Mouse (Mus musculus) midbrain, postnatal 0 days (tissue): ENCODE data around the gene Tardbp. TPM values are rescaled to one million over a fixed set of nuclear protein-coding genes. Genes with fewer than 3 reads are reported as not detected.

Source experiments
- ATAC-seq: fragments of 200-750 bp; cut with Nextera tagmentation; 2 replicates; pipeline ENCODE4 v1.8.0; 2017; ENCODE audit warnings: moderate number of reproducible peaks, mild to moderate bottlenecking, moderate TSS enrichment, moderate library complexity; ENCODE audit not compliant: low FRiP score
- DNase-seq: peaks from one replicate; pipeline ENCODE4 v3.0.0-alpha.2; 2015; ENCODE audit warnings: low spot score
- H3K27ac ChIP-seq: fragments of 300-500 bp; sonication (generic); 2 replicates; pipeline ENCODE4 v1.5.1; 2014; ENCODE audit warnings: low read depth, mild to moderate bottlenecking, low read length, mixed read lengths
- H3K27me3 ChIP-seq: fragments of 300-500 bp; sonication (generic); 2 replicates; pipeline ENCODE4 v1.6.1; 2014; ENCODE audit warnings: low read length, control low read depth, mixed read lengths; ENCODE audit not compliant: insufficient read depth
- H3K36me3 ChIP-seq: fragments of 300-500 bp; sonication (generic); 2 replicates; pipeline ENCODE4 v1.6.1; 2014; ENCODE audit warnings: low read length, control low read depth, mixed read lengths; ENCODE audit not compliant: insufficient read depth
- H3K4me1 ChIP-seq: fragments of 300-500 bp; sonication (generic); 2 replicates; pipeline ENCODE4 v1.6.1; 2014; ENCODE audit warnings: mild to moderate bottlenecking, control low read depth, antibody characterized with exemption, low read length, mixed read lengths; ENCODE audit not compliant: insufficient read depth
- H3K4me2 ChIP-seq: fragments of 300-500 bp; sonication (generic); 2 replicates; pipeline ENCODE4 v1.6.1; 2014; ENCODE audit warnings: low read depth, mild to moderate bottlenecking, low read length, mixed read lengths; ENCODE audit not compliant: poor library complexity, severe bottlenecking
- H3K4me3 ChIP-seq: fragments of 300-500 bp; sonication (generic); 2 replicates; pipeline ENCODE4 v1.5.1; 2014; ENCODE audit warnings: low read depth, mild to moderate bottlenecking, low read length, moderate library complexity
- H3K9ac ChIP-seq: fragments of 300-500 bp; sonication (generic); replicated peaks from 2 replicates; pipeline ENCODE4 v1.6.1; 2014; ENCODE audit warnings: mild to moderate bottlenecking, low read length, moderate library complexity, mixed read lengths; ENCODE audit not compliant: poor library complexity, severe bottlenecking
- H3K9me3 ChIP-seq: fragments of 300-500 bp; sonication (generic); 2 replicates; pipeline ENCODE4 v1.6.1; 2016; ENCODE audit warnings: low read length, control low read depth
- CTCF ChIP-seq: IDR thresholded peaks from 2 replicates; pipeline ENCODE4 v1.5.1; 2016; ENCODE audit warnings: antibody characterized with exemption, mild to moderate bottlenecking
- WGBS: fragments of 180-500 bp; shearing (Covaris S2); extraction: QIAGEN DNeasy Blood & Tissue Kit; methylation state at CpG from one replicate; pipeline ENCODE4 v1.1.7; 2014; 5-methylcytosine and 5-hydroxymethylcytosine counted together
- polyA plus RNA-seq: library from polyadenylated mRNA; unstranded; fragments of >200 nt; fragmentation: Nextera tagmentation; extraction: Ambion mirVana; gene quantifications from 2 replicates; pipeline ENCODE4 v1.2.1, GENCODE M21; 2015
- total RNA-seq: library from RNA; depleted of rRNA; stranded (reverse); fragments of >200 nt; gene quantifications from 2 replicates; pipeline ENCODE4 v1.2.3, GENCODE M21; 2014

The Tardbp gene
- total and polyA plus RNA-seq, 2 experiments from 2014 or later, result 94.6 to 98.7 TPM

GRCm38 (mm10) chr4:148601871-148602270, 24.9 kb downstream of the Tardbp start:
- ATAC-seq (no peak), DNase-seq (no peak)
- no peak overlapping the region for H3K9ac ChIP-seq
- no peak for TF ChIP-seq CTCF
- H3K36me3 ChIP-seq, result peaks cover under 1% of the 10 kb centered on the region; the same call in 1 of the 2 replicates
- no peak overlapping the region for H3K4me2 ChIP-seq
- 82% methylated on average over 4 of the region's 4 CpGs for WGBS
- H3K27ac ChIP-seq, result no peak overlapping the region
- no peak overlapping the region for H3K4me3 ChIP-seq
- H3K9me3 ChIP-seq, result no peaks in the 10 kb centered on the region
- no peaks in the 10 kb centered on the region for H3K27me3 ChIP-seq
- no peaks in the 10 kb centered on the region for H3K4me1 ChIP-seq

- H3K4me3 ChIP-seq, result no peak overlapping the region
- no peaks in the 10 kb centered on the region for H3K27me3 ChIP-seq
- H3K4me2 ChIP-seq, result no peak overlapping the region
- no peak for ATAC-seq
- 96% methylated on average over 4 of the region's 4 CpGs for WGBS
- no peak overlapping the region for H3K9ac ChIP-seq
- no peak for TF ChIP-seq CTCF
- no peaks in the 10 kb centered on the region for H3K9me3 ChIP-seq
- peaks cover 11% of the 10 kb centered on the region for H3K36me3 ChIP-seq
- no peak for DNase-seq
- no peaks in the 10 kb centered on the region for H3K4me1 ChIP-seq
- H3K27ac ChIP-seq, result no peak overlapping the region
Measured at GRCm38 (mm10) chr4:148600316-148600715, 26.5 kb downstream of the Tardbp start.

- no peak overlapping the region for H3K27ac ChIP-seq
- H3K27me3 ChIP-seq, result no peaks in the 10 kb centered on the region
- 97% methylated on average over 12 of the region's 12 CpGs for WGBS
- DNase-seq (no peak), ATAC-seq (no peak)
- no peak for TF ChIP-seq CTCF
- no peak overlapping the region for H3K4me3 ChIP-seq
- no peaks in the 10 kb centered on the region for H3K9me3 ChIP-seq
- no peak overlapping the region for H3K4me2 ChIP-seq
- H3K36me3 ChIP-seq, result peaks cover 26% of the 10 kb centered on the region
- H3K9ac ChIP-seq, result no peak overlapping the region
- no peaks in the 10 kb centered on the region for H3K4me1 ChIP-seq
Measured at GRCm38 (mm10) chr4:148598826-148599225, 28.0 kb downstream of the Tardbp start.

GRCm38 (mm10) chr4:148596731-148597130, 30.1 kb downstream of the Tardbp start:
- no peak for TF ChIP-seq CTCF
- no peaks in the 10 kb centered on the region for H3K27me3 ChIP-seq
- H3K4me1 ChIP-seq, result peaks cover 7% of the 10 kb centered on the region; the same call in 1 of the 2 replicates
- H3K4me3 ChIP-seq, result no peak overlapping the region
- H3K36me3 ChIP-seq, result peaks cover 33% of the 10 kb centered on the region
- DNase-seq (no peak), ATAC-seq (no peak)
- no peak overlapping the region for H3K9ac ChIP-seq
- no peak overlapping the region for H3K4me2 ChIP-seq
- 100% methylated on average over 3 of the region's 3 CpGs for WGBS
- H3K9me3 ChIP-seq, result no peaks in the 10 kb centered on the region
- no peak overlapping the region for H3K27ac ChIP-seq

GRCm38 (mm10) chr4:148595916-148596315, 30.9 kb downstream of the Tardbp start:
- Histone ChIP-seq H3K9ac (no peak overlapping the region), H3K4me3 (no peak overlapping the region), H3K36me3 (peaks cover 33% of the 10 kb centered on the region), H3K9me3 (no peaks in the 10 kb centered on the region), H3K27ac (no peak overlapping the region), H3K27me3 (no peaks in the 10 kb centered on the region), H3K4me1 (peaks cover 7% of the 10 kb centered on the region; the same call in 1 of the 2 replicates), H3K4me2 (no peak overlapping the region)
- 86% methylated on average over 6 of the region's 6 CpGs for WGBS
- DNase-seq (no peak), ATAC-seq (no peak)
- TF ChIP-seq CTCF, result no peak

- Histone ChIP-seq H3K4me3 (no peak overlapping the region), H3K9ac (no peak overlapping the region), H3K9me3 (no peaks in the 10 kb centered on the region), H3K4me2 (no peak overlapping the region), H3K27ac (no peak overlapping the region), H3K4me1 (peaks cover 7% of the 10 kb centered on the region; the same call in 1 of the 2 replicates), H3K36me3 (peaks cover 33% of the 10 kb centered on the region), H3K27me3 (no peaks in the 10 kb centered on the region)
- DNase-seq (no peak), ATAC-seq (no peak)
- 90% methylated on average over 11 of the region's 11 CpGs for whole genome bisulfite sequencing
- TF ChIP-seq CTCF, result no peak
Measured at GRCm38 (mm10) chr4:148593996-148594395, 32.8 kb downstream of the Tardbp start.
